Mouse (Mus musculus) liver, adult 2 months (tissue): Measurements from ENCODE around the gene Erbb3.

Experiments used
- CTCF ChIP-seq: fragments of 200-500 bp; IDR thresholded peaks from 2 replicates; pipeline ENCODE4 v1.5.1; 2011; ENCODE audit warnings: low read depth, low read length, control low read depth
- POLR2A ChIP-seq: fragments of 200-500 bp; IDR thresholded peaks from 2 replicates; pipeline ENCODE4 v1.6.1; 2011; ENCODE audit warnings: low read length, control low read depth; ENCODE audit not compliant: insufficient read depth; ENCODE audit errors: extremely low read depth

GRCm38 (mm10) chr10:128635697-128636096 lies 46.2 kb upstream of the Erbb3 start:
- TF ChIP-seq CTCF = 0 out of 2 replicates have a peak, but pooled peaks have one; percentile 12
- TF ChIP-seq POLR2A = no peak
